Mouse (Mus musculus) thymus, postnatal 4 days (tissue): ENCODE measurements around the gene Dbp.

Source experiments
- DNase-seq: peaks from one replicate; pipeline ENCODE4 v3.0.0; 2021

Gene Dbp

DNA sequence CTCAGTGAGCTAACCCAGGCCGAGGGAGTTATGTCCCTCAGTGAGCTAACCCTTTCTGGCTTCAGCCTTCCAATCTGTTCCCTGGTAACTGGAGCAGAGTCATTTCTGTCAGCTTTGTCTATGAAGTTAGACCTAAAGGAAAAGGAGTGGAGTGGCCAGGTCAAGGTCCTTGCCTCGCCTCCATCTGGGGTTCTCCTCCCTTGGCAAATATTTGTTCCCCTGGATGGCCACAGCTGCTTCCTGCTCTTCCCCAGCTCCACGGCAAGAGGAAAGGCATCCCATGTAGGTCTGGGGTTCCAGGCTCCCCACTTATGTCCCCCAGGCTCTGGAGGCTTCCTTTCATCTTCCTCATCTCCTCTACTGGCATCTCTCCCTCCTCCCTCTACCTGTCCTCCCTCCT lies 22.7 kb downstream of the Dbp start:
- DNase-seq: no peak

DNA sequence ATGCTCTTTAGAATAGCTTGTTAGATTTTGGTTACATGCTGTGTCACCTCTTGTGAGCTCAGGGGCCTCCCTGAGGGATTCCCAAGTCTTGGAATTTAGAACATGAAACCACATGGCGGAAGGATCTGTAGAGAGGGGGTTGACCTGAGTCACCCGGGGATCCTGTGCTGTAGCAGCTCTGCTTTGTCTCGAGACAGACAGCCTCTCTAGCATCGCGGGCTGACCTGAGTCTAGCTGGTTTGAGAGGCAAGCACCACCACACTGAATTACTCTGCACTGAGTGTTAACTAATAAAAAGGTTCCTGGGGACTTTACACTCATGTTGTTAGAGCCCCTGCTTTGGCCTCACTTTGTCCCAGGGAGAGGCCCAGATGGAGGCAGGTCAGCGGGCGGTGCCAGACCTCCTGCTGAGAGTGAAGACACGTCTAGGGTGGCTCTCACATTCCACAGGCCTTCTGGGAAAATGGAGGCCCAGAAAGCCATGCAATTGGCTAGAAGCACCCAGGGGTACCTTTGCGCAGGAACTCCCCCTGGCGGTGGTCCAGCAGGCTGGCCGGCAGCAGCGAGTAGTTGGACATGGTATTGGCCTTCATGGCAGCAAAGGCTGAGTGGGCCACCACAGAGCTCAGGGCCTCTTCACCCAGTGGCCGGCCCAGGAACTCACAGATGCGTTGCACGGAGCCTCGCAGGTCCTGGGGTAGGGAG lies 26.0 kb downstream of the Dbp start:
- peak; percentile 84 for DNase-seq

DNA sequence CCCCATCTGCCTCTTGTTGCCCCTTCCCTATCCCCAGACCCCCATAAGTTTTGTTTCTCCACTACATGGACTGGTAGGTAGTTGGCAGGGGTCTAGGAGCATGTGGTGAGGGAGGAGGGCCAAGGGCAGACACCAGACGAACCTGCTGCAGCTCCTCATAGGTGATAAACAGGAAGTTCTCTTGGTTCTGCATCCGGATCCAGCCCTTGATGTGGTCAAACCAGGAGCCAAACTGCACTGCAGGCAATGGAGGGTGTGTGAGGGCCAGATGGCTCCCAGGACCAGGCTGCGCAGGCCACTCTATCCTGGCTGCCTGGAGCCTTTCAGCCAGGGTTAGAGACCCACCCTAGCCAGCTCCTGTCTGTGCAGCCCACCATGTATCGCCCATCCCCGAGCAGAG lies 28.6 kb downstream of the Dbp start:
- peak; percentile 79 for DNase-seq

- DNase-seq: peak; percentile 91
Observed at GRCm38 (mm10) chr7:45739162-45739763, 34.4 kb downstream of the Dbp start.

- no peak for DNase-seq
Observed at GRCm38 (mm10) chr7:45739820-45740219, 34.9 kb downstream of the Dbp start.

DNA sequence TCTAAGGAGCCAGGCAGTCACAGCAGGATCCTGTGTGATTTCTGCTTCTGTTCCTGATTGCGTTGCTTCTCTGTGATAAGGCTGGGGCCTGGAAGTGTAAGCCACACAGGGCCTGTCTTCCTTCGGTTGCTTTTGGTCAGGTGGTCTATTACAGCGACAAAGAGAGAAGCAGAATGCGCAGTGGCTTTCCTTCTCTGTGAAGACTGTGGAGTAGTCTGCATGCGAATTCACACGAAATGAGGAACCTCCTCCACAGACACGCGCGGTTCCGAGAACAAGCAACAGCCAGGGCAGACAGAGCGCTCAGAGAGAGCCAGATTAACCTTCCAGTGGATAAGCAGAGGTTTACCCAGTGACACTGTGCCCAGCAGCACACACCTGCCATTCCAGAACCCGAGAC lies 36.4 kb downstream of the Dbp start:
- DNase-seq: no peak

DNA sequence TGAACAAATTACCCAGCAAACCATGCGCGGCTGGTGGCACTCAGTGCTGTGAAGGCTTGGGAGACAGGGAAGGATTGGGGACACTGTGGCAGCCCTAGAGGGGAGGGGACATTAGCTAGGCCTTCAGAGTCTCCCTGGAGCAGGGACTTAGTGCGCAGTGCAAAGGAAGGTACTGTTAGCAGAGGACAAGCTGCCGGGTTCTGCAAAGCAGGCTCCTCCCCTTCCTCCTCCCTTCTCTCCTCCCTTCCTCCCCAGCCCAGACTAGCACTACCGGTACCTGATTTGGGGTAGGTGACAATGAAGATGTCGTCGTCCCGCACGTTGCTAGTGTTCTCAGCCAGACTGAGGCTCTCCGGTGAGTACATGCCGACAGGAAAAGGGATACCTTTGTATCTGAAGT lies 36.9 kb downstream of the Dbp start:
- DNase-seq: peak; percentile 57

GRCm38 (mm10) chr7:45742338-45742737 lies 37.5 kb downstream of the Dbp start:
- peak; percentile 51 for DNase-seq

DNA sequence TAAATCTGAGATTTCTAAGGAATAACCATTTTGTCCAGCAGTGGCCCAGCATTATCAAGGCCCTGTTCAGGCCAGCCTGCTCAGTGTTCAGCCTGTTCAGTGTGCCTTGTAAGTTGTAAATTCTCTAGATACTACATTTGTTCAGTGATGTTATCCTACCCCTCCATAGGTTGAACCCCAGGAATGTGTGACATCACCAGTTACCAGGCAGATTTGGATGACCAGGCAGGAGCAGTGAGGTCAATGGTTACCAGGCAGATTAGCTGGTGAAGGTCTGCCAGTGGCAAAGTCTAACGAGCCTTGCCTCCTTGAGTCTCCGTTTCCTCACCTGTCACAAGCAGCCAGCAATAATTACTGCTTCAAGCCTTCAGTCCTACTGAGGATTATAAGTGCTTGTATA lies 39.5 kb downstream of the Dbp start:
- peak; percentile 61 for DNase-seq

DNA sequence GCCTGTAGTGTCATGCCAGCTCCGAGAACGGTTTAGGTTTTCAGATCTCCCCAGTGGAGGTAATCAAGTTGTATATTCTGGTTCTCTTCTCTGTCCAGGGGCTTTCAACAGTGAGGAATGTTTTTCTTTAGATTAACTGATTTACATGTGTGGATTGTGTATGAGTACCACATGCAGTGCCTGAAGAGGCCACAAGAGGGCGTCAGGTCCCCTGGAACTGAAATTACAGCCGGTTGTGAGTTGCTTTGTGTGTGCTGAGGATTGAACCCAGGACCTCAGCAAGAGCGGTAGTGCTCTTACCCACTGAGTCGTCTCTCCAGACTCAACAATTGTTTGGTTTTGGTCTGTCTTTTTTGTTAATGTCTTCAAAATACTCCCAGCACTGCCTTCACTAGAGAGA lies 41.6 kb downstream of the Dbp start:
- peak; percentile 50 for DNase-seq

DNA sequence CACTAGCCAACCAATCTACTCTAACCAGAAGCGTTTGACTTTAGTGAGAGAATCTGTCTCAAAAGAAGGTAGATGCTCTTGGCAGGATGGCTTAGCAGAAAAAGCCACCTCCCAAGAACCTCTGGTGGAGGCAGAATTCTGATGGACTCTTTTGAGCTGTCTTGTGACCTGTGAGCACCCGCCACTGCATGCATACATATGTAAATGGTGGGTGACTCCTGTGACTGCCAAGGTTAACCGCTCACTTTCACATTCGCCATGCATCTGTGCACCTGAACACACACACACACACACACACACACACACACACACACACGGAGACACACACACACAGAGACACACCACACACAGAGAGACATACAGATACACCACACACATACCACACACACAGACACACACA lies 42.6 kb downstream of the Dbp start:
- DNase-seq: no peak

DNA sequence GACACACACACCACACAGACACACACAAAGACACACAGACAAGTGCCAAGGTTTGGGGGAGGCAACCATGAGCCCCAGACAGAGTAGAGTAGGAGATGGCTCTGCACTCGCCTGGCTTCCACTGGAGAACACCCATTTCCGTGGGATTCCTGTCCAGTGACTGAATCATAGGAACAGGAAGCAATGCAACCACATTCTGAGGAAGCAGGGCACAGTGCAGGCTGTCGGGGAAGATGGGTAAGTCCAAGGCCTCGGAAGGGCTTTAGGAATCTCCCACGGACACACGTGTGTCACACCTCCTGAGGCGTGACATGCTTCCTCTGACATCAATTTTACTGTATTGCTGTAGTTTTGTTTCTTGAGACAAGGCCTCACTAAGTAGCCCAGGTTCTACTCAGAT lies 43.2 kb downstream of the Dbp start:
- DNase-seq: no peak

GRCm38 (mm10) chr7:45749401-45749800 lies 44.5 kb downstream of the Dbp start:
- no peak for DNase-seq

GRCm38 (mm10) chr7:45750162-45750561 lies 45.3 kb downstream of the Dbp start:
- no peak for DNase-seq

- no peak for DNase-seq
Observed at GRCm38 (mm10) chr7:45755703-45756102, 50.8 kb downstream of the Dbp start.

DNA sequence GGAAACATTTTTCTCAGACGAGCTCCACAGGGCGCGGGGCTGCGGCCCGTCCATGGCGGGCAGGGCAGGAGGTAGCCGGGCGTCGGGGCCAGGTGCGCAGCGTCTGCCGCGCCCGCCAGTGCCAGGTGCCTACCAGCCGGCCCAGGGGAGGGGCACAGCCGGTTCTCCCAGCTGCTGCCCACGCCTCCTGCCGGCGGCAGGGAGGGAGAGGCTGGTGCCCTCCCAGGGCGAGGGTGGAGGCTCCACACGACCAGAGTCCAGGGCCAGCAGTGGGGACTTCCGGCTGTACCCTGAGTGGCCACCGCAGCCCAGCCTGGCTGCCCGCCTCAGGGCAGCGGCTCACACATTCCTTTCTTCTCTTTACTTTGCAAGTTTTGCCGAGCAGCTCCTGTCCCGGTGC lies 54.5 kb downstream of the Dbp start:
- peak; percentile 79 for DNase-seq
